Mouse (Mus musculus) megakaryocyte, embryonic 14.5 days (primary cell): ENCODE measurements at regions not wholly inside any gene's neighbourhood (a gene's known extent, or its start where the extent isn't known, plus 50 kb on each side); places are given as distances from the start of the nearest gene placed in this dataset.

Source experiments
- H3K27me3 ChIP-seq: replicated peaks from 2 replicates; pipeline ENCODE3; 2012; ENCODE audit warnings: inconsistent platforms
- H3K36me3 ChIP-seq: replicated peaks from 2 replicates; pipeline ENCODE3; 2012; ENCODE audit warnings: low read length, inconsistent platforms, mixed read lengths
- H3K4me1 ChIP-seq: 2 replicates; pipeline ENCODE4 v1.6.1; 2012; ENCODE audit warnings: inconsistent platforms
- H3K4me3 ChIP-seq: replicated peaks from 2 replicates; pipeline ENCODE3; 2012; ENCODE audit warnings: moderate library complexity, mild to moderate bottlenecking, inconsistent platforms
- H3K9me3 ChIP-seq: 2 replicates; pipeline ENCODE4 v1.6.1; 2012; ENCODE audit warnings: inconsistent platforms
- FLI1 ChIP-seq: IDR thresholded peaks from 2 replicates; pipeline ENCODE4 v1.6.1; 2012; ENCODE audit warnings: low read length, inconsistent platforms, mixed read lengths
- GATA1 ChIP-seq: IDR thresholded peaks from 3 replicates; pipeline ENCODE4 v1.6.1; 2012; ENCODE audit warnings: mixed read lengths, low read length, inconsistent platforms, borderline replicate concordance

- Histone ChIP-seq H3K27me3 (no peaks in the 10 kb centered on the region), H3K9me3 (0 out of 2 replicates have a peak, but pooled peaks cover 3% of the 10 kb centered on the region), H3K4me3 (no peak overlapping the region), H3K4me1 (no peaks in the 10 kb centered on the region), H3K36me3 (no peaks in the 10 kb centered on the region)
- TF ChIP-seq GATA1 (no peak), FLI1 (no peak)
These were observed 175.9 kb downstream of the Rps12 start for GRCm38 (mm10) chr10:23611183-23611582.

GRCm38 (mm10) chr10:23610485-23610884, 176.6 kb downstream of the Rps12 start:
- Histone ChIP-seq H3K9me3 (0 out of 2 replicates have a peak, but pooled peaks cover 3% of the 10 kb centered on the region), H3K27me3 (no peaks in the 10 kb centered on the region), H3K36me3 (no peaks in the 10 kb centered on the region), H3K4me3 (no peak overlapping the region), H3K4me1 (no peaks in the 10 kb centered on the region)
- TF ChIP-seq FLI1 (no peak), GATA1 (no peak)

GRCm38 (mm10) chr10:23610046-23610445, 177.0 kb downstream of the Rps12 start:
- Histone ChIP-seq H3K36me3 (no peaks in the 10 kb centered on the region), H3K4me3 (no peak overlapping the region), H3K27me3 (no peaks in the 10 kb centered on the region), H3K9me3 (0 out of 2 replicates have a peak, but pooled peaks cover 3% of the 10 kb centered on the region), H3K4me1 (no peaks in the 10 kb centered on the region)
- no peak for TF ChIP-seq GATA1
- TF ChIP-seq FLI1: no peak

- TF ChIP-seq GATA1 (no peak), FLI1 (no peak)
- H3K27me3 ChIP-seq: no peaks in the 10 kb centered on the region
- no peaks in the 10 kb centered on the region for H3K4me1 ChIP-seq
- H3K4me3 ChIP-seq: no peak overlapping the region
- H3K9me3 ChIP-seq: 0 out of 2 replicates have a peak, but pooled peaks cover 3% of the 10 kb centered on the region
- H3K36me3 ChIP-seq: no peaks in the 10 kb centered on the region
These were observed 177.7 kb downstream of the Rps12 start for GRCm38 (mm10) chr10:23609270-23609914.

- Histone ChIP-seq H3K4me1 (no peaks in the 10 kb centered on the region), H3K9me3 (no peaks in the 10 kb centered on the region), H3K36me3 (no peaks in the 10 kb centered on the region), H3K27me3 (no peaks in the 10 kb centered on the region), H3K4me3 (no peak overlapping the region)
- TF ChIP-seq FLI1: no peak
- TF ChIP-seq GATA1: no peak
These were observed 186.4 kb downstream of the Rps12 start for GRCm38 (mm10) chr10:23600701-23601100.

- Histone ChIP-seq H3K9me3 (no peaks in the 10 kb centered on the region), H3K4me1 (no peaks in the 10 kb centered on the region), H3K4me3 (no peak overlapping the region), H3K36me3 (no peaks in the 10 kb centered on the region), H3K27me3 (no peaks in the 10 kb centered on the region)
- no peak for TF ChIP-seq GATA1
These were observed 191.5 kb downstream of the Rps12 start for GRCm38 (mm10) chr10:23595541-23595940.

GRCm38 (mm10) chr10:23580230-23580629, 206.8 kb downstream of the Rps12 start:
- Histone ChIP-seq H3K27me3 (no peaks in the 10 kb centered on the region), H3K4me3 (no peak overlapping the region), H3K4me1 (no peaks in the 10 kb centered on the region), H3K9me3 (peaks cover 3% of the 10 kb centered on the region; the same call in 1 of the 2 replicates), H3K36me3 (no peaks in the 10 kb centered on the region)
- TF ChIP-seq FLI1: no peak
- no peak for TF ChIP-seq GATA1

GRCm38 (mm10) chr10:23571013-23571412, 216.1 kb downstream of the Rps12 start:
- Histone ChIP-seq H3K4me3 (no peak overlapping the region), H3K27me3 (no peaks in the 10 kb centered on the region), H3K9me3 (no peaks in the 10 kb centered on the region), H3K36me3 (no peaks in the 10 kb centered on the region), H3K4me1 (no peaks in the 10 kb centered on the region)
- TF ChIP-seq GATA1: no peak
- TF ChIP-seq FLI1: no peak

- H3K4me1 ChIP-seq: no peaks in the 10 kb centered on the region
- TF ChIP-seq FLI1 (no peak), GATA1 (no peak)
- no peak overlapping the region for H3K4me3 ChIP-seq
- H3K36me3 ChIP-seq: no peaks in the 10 kb centered on the region
- H3K27me3 ChIP-seq: no peaks in the 10 kb centered on the region
- peaks cover 4% of the 10 kb centered on the region; the same call in 1 of the 2 replicates for H3K9me3 ChIP-seq
These were observed 217.7 kb downstream of the Rps12 start for GRCm38 (mm10) chr10:23569386-23569785.

GRCm38 (mm10) chr10:23562273-23562885, 211.8 kb upstream of the Eya4 start:
- H3K9me3 ChIP-seq: peaks cover 4% of the 10 kb centered on the region; the same call in 1 of the 2 replicates
- no peaks in the 10 kb centered on the region for H3K27me3 ChIP-seq
- H3K4me1 ChIP-seq: no peaks in the 10 kb centered on the region
- no peaks in the 10 kb centered on the region for H3K36me3 ChIP-seq
- no peak for TF ChIP-seq GATA1
- TF ChIP-seq FLI1: no peak
- no peak overlapping the region for H3K4me3 ChIP-seq
